Mouse (Mus musculus) spleen, adult 2 months (tissue): ENCODE results near the gene Zfp626. TPM values are rescaled to one million over a fixed set of nuclear protein-coding genes. Genes with fewer than 3 reads are reported as not detected.

Source experiments
- DNase-seq, 2 experiments: peaks; one replicate each; pipeline versions ENCODE4 v3.0.0 to v3.0.0-alpha.2; 2012 to 2021; ENCODE audit warnings: low spot score in 2 of 2, low read depth in 1 of 2
- H3K27ac ChIP-seq: fragments of 200-500 bp; 2 replicates; pipeline ENCODE4 v1.5.1; 2012; ENCODE audit warnings: low read length, inconsistent platforms; ENCODE audit not compliant: insufficient read depth
- H3K27me3 ChIP-seq: fragments of 200-500 bp; 2 replicates; pipeline ENCODE4 v1.6.1; 2012; ENCODE audit warnings: mild to moderate bottlenecking, moderate library complexity, low read length, inconsistent platforms; ENCODE audit not compliant: control insufficient read depth, insufficient read depth
- H3K36me3 ChIP-seq: fragments of 200-500 bp; 2 replicates; pipeline ENCODE4 v1.6.1; 2012; ENCODE audit warnings: mild to moderate bottlenecking, low read length, inconsistent platforms; ENCODE audit not compliant: control insufficient read depth, insufficient read depth
- H3K4me1 ChIP-seq: fragments of 200-500 bp; 2 replicates; pipeline ENCODE4 v1.6.1; 2011; ENCODE audit warnings: inconsistent platforms; ENCODE audit not compliant: control insufficient read depth, insufficient read depth, insufficient read length
- H3K4me3 ChIP-seq: fragments of 200-500 bp; 2 replicates; pipeline ENCODE4 v1.5.1; 2011; ENCODE audit warnings: mild to moderate bottlenecking, inconsistent platforms; ENCODE audit not compliant: insufficient read depth, insufficient read length; ENCODE audit errors: extremely low read depth
- CTCF ChIP-seq: fragments of 200-500 bp; IDR thresholded peaks from 2 replicates; pipeline ENCODE4 v1.5.1; 2011; ENCODE audit warnings: mild to moderate bottlenecking, inconsistent platforms; ENCODE audit not compliant: insufficient read depth, insufficient read length, insufficient replicate concordance; ENCODE audit errors: extremely low read depth
- POLR2A ChIP-seq: fragments of 200-500 bp; IDR thresholded peaks from 2 replicates; pipeline ENCODE4 v1.6.1; 2011; ENCODE audit warnings: low read depth, low read length, inconsistent platforms
- WGBS: fragments of 180-500 bp; shearing (Covaris S2); methylation state at CpG from one replicate; pipeline ENCODE4 v1.1.7; 2018; 5-methylcytosine and 5-hydroxymethylcytosine counted together
- polyA plus RNA-seq: library from polyadenylated mRNA; depleted of rRNA; stranded (reverse); fragments of >200 nt; gene quantifications from 2 replicates; pipeline ENCODE4 v1.2.3, GENCODE M21; 2012

Gene Zfp626
- polyA plus RNA-seq, 1 experiment: 0.75 TPM

GRCm38 (mm10) chr7:27838323-27839249, 31.6 kb downstream of the Zfp626 start, which contains the start of gene Zfp59:
Zfp59 (plus strand) TSS chr7:27838607.
- Histone ChIP-seq H3K27ac (peak within 1 kb of the TSS; percentile 47; the same call in 1 of the 2 replicates), H3K36me3 (peaks cover 1% of the 10 kb centered on the region; the same call in 1 of the 2 replicates), H3K4me3 (peak within 1 kb of the TSS; percentile 83), H3K4me1 (no peaks in the 10 kb centered on the region; the same call in none of the 2 replicates), H3K27me3 (no peaks in the 10 kb centered on the region)
- peak; percentile 45 to 76 for DNase-seq
- 5% methylated on average over 34 of the region's 34 CpGs for WGBS
- TF ChIP-seq CTCF: no peak
- TF ChIP-seq POLR2A: peak; percentile 0; the same call in 1 of the 2 replicates

- TF ChIP-seq POLR2A: no peak
- no peak for TF ChIP-seq CTCF
- Histone ChIP-seq H3K4me1 (no peaks in the 10 kb centered on the region; the same call in none of the 2 replicates), H3K4me3 (no peak overlapping the region), H3K36me3 (peaks cover 1% of the 10 kb centered on the region; the same call in 1 of the 2 replicates), H3K27ac (no peak overlapping the region), H3K27me3 (no peaks in the 10 kb centered on the region)
- DNase-seq: no peak
- WGBS: 93% methylated on average over 7 of the region's 7 CpGs
Measured at GRCm38 (mm10) chr7:27839596-27839995, 32.6 kb downstream of the Zfp626 start.

GRCm38 (mm10) chr7:27840104-27840503, 33.1 kb downstream of the Zfp626 start:
- H3K4me1 ChIP-seq: no peaks in the 10 kb centered on the region; the same call in none of the 2 replicates
- no peaks in the 10 kb centered on the region for H3K27me3 ChIP-seq
- TF ChIP-seq POLR2A (no peak), CTCF (no peak)
- H3K4me3 ChIP-seq: no peak overlapping the region
- 96% methylated on average over 6 of the region's 6 CpGs for WGBS
- H3K27ac ChIP-seq: no peak overlapping the region
- H3K36me3 ChIP-seq: peaks cover 4% of the 10 kb centered on the region
- no peak for DNase-seq

- Histone ChIP-seq H3K27ac (no peak within 1 kb of the TSS), H3K4me3 (no peak within 1 kb of the TSS), H3K36me3 (peaks cover 4% of the 10 kb centered on the region; the same call in 1 of the 2 replicates), H3K27me3 (no peaks in the 10 kb centered on the region), H3K4me1 (peaks cover 6% of the 10 kb centered on the region; the same call in 1 of the 2 replicates)
- TF ChIP-seq CTCF: no peak
- TF ChIP-seq POLR2A: no peak
- DNase-seq: no peak
- WGBS: 95% methylated on average over 1 of the region's 1 CpGs
Measured at GRCm38 (mm10) chr7:27857227-27857626, 50.2 kb downstream of the Zfp626 start, which contains the start of gene Zfp607a. Zfp607a (plus strand) TSS chr7:27857527.

- TF ChIP-seq CTCF (no peak), POLR2A (no peak)
- no peak for DNase-seq
- Histone ChIP-seq H3K4me1 (peaks cover 6% of the 10 kb centered on the region; the same call in 1 of the 2 replicates), H3K4me3 (peak overlapping the region; percentile 88), H3K27me3 (no peaks in the 10 kb centered on the region), H3K36me3 (peaks cover 6% of the 10 kb centered on the region), H3K27ac (peak overlapping the region; percentile 91; the same call in 1 of the 2 replicates)
- 28% methylated on average over 10 of the region's 10 CpGs for WGBS
Measured at GRCm38 (mm10) chr7:27859301-27860251, 52.6 kb downstream of the Zfp626 start.
